Mouse (Mus musculus) regulatory T cell (primary cell): Measurements from ENCODE around the gene Mturn.

ENCODE experiments used
- in situ Hi-C: fragments of 300-600 bp; cut with MboI, MseI; formaldehyde crosslinking; loops from one replicate; pipeline ENCODE4 v1.15.1; 2025; ENCODE audit warnings: high pct_unique_total_duplicates

Mturn gene

DNA sequence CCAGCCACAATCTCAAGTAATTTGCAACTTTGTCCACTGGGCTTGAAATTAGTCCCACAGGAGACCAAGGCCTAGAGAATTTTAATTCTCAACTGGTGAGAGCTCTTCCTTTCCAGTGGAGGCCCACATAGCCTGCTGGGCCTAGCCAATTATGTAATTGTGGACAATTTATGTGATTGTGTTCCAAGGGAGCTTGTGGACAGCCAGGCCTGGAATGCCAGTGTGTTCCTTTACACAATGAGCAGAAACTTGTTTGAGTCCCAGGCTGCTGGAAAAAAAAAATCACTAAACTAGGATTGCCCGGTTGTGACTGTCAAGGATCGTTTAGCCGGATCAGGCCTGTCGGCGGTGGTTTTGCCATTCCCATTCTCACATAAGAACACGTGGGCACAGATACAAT is 11.9 kb downstream of the Mturn start:
- in situ Hi-C loops = no loop called here

- in situ Hi-C loops = no loop called here
Observed at GRCm38 (mm10) chr6:54698691-54699476, 17.5 kb downstream of the Mturn start.

DNA sequence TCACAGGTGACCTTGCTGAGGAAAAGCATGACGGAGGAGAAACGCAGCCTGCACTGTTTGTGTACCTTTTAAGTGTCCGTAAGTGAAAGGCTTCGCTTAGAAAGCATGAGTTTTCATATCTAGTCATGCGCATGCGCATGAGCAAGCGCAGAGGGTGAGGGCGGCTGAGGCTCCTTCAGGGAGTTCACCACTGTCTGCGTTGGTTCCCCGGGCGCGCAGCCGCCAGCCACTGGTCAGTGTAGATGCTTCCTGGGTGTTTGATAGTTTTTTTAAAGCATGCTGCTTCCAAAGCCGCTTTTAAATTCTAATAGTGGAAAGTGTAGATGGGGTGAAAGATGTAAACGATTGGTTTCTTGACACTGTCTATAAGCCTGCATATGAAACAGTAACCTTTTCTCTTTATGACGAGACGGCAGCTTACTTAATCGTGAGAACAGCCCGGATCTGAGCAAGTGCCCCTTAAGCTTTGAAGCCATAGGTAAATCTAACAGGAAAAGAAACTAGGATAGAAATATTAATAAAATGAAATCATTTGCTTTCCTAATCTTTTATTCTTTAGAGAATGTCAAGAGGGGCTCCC is 18.1 kb downstream of the Mturn start:
- in situ Hi-C loops = loop anchor here (10.0 kb wide), 2 partner anchors 185 to 295 kb away; partner anchors contain the start of gene Ggct

- in situ Hi-C loops = loop anchor here (10.0 kb wide), 2 partner anchors 184 to 294 kb away; partner anchors contain the start of gene Ggct
Observed at GRCm38 (mm10) chr6:54700516-54700915, 19.1 kb downstream of the Mturn start.

DNA sequence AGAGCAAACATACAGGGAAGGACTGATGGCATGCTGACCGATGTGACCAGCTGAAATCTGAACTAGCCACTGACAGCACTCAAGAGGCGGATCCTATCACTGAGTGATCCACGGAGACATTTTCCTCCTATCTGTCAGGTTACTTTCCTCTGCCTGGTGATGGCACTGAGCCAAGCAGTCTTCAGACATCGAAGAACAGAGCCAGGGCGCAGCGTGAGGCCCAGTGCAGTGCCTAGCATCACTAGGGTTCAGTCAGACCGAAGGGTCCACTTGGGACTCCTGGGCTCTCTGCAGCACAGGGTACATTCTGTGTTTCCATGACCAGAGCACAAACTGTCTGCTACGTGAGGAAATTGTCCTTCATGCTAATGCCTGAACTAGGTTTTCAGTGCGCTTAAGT is 20.5 kb downstream of the Mturn start:
- in situ Hi-C loops = loop anchor here (10.0 kb wide), 2 partner anchors 183 to 293 kb away; partner anchors contain the start of gene Ggct

DNA sequence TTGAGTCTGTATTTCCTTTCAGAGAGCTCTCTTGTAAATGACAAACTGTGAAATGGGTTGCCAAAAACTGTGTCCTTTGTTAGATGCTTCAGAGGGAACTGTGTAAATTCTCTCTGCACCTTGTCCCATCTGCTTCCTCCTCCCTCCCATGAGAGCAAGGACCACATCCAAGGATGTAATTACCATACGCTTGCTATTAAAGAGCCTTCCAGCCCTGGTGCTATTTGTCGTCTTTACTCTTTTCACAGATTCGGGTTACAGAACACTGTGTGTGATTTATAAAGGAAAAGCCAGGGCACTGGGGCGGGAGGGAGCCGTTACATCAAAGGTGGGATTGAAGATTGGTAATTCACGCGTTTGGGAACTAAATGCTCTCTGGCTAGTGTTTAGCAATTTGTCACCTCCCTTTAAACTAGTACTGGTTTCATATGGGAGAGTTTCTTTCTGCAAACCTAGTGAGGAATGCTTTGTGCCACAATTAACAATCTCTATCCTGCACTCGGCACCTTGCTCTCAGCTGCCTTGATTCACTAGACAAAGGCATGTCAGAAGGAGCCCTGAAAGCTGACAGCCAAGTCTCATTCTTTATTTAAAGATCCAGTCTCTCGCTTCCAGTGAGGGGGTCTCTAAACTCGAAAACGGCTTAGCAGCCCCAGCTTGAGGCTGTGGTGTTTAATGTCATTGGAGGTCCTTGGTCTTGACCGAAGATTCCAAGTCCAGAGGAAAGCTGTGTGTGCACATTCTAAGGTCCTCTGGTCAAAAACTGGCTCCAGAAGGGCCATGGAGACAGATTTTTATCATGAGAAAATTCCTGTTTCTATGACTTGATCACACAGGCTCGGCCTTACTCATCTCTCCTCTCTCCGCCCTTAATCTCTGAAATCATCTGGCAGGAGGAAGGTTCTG is 22.5 kb downstream of the Mturn start:
- in situ Hi-C loops = loop anchor here (10.0 kb wide), 2 partner anchors 181 to 291 kb away; partner anchors contain the start of gene Ggct

- in situ Hi-C loops = loop anchor here (10.0 kb wide), 2 partner anchors 180 to 290 kb away; partner anchors contain the start of gene Ggct
Observed at GRCm38 (mm10) chr6:54704539-54704845, 23.1 kb downstream of the Mturn start.

DNA sequence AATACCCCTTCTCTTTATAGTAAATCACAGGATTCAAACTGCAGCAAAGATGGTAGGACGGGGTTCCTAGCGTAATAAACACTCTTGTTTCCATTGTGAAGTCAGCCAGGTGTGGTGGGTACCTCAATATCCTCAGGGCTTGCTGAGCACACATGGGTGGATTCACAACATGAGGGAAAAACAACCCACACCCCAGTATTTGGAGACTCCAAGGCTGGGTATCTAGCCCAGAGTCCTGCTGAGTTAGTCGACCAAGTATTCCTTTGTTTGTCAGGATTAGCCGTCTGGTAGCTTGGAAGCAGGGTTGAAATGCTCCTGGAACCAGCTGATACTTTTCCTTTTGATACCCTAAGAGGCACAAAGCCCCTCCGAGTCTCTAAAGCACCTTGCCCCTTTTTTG is 23.4 kb downstream of the Mturn start:
- in situ Hi-C loops = loop anchor here (5.0 to 10.0 kb wide), 3 partner anchors 67 to 290 kb away; partner anchors contain the start of gene Ggct

DNA sequence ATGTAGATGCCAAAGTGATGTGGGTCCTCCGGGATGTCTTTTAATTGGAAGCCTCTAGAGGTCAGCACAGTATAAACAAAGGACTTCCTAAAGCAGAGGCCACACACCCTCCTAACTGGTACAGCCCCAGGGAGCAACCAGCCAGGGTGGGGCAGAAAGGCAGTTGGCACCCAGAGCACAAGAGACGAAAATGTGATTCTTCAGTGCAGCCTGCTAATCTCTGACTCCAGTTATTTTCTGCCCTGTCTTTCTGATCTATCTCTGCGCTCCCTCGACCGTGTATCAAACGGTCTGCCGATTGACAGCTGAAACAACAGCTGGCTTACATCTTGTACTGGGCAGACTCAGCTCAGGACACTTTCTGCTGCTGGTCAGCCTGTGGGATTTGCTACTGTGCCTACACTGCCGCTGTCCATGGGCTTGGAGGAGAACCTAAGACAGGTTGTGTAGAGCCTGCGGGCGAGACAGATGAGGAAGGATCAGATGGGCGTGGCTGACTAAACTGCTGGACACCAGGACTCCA is 24.0 kb downstream of the Mturn start:
- in situ Hi-C loops = loop anchor here (5.0 to 10.0 kb wide), 3 partner anchors 67 to 289 kb away; partner anchors contain the start of gene Ggct

GRCm38 (mm10) chr6:54706099-54706498 is 24.7 kb downstream of the Mturn start:
- in situ Hi-C loops = loop anchor here (5.0 to 10.0 kb wide), 3 partner anchors 66 to 289 kb away; partner anchors contain the start of gene Ggct

GRCm38 (mm10) chr6:54706611-54707172 is 25.3 kb downstream of the Mturn start:
- in situ Hi-C loops = loop anchor here (5.0 to 10.0 kb wide), 3 partner anchors 66 to 288 kb away; partner anchors contain the start of gene Ggct

DNA sequence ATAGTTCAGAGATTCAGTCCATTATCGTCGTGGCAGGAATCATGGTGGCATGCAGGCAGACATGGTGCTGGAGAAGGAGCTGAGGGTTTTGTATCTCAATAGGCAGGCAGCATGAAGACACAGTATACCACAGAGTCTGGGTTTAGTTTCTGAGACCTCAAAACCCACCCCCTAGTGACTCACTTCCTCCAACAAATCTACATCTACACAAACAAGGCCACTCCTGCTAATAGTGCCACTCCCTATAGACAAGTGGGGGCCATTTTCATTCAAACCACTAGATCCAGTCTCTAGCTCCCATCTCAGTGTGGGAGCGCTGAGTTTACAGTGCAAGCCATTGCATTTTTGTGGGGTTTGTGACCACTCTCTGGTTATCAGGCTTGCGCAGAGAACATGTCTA is 27.2 kb downstream of the Mturn start:
- in situ Hi-C loops = loop anchor here (5.0 to 10.0 kb wide), 3 partner anchors 64 to 286 kb away; partner anchors contain the start of gene Ggct

- in situ Hi-C loops = no loop called here
Observed at GRCm38 (mm10) chr6:54715697-54716096, 34.3 kb downstream of the Mturn start.

DNA sequence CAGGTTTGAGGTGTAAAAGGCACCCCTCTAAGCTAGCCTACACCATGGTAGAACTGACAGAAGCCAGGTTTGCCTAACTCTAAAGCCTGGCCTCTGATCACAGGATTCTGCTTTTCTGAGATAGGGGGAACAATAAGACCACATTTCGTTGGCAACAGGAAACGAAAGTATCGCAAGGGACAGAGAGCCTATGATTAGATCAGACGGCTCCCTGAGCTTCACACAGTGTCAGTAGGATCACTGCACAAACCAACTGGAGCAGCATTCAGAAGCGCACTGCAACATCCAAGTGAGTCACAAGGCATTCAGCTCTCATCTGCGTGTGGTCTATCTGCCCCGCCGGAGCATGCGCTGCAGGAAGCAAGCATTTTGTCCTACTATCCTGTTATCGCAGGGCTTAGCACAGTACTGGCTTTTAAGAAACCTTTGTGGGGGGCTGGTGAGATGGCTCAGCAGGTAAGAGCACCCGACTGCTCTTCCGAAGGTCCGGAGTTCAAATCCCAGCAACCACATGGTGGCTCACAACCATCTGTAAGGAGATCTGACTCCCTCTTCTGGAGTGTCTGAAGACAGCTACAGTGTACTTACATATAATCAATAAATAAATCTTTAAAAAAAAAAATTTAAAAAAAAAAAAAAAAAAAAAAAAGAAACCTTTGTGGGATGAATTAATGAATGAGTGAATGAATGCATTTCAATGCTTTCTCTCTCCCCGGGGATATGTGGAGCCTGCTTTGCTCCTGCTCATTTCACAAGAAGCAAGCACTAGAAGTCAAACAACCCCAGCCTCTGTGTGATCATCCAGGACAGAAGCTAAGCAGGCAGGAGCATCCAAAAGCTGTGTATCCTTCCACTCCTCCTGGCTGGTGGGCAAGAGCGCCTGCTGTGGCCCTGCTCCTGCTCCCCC is 37.6 kb downstream of the Mturn start:
- in situ Hi-C loops = no loop called here

- in situ Hi-C loops = loop anchor here (5.0 to 10.0 kb wide), 2 partner anchors 93 to 1565 kb away; no protein-coding TSS in a partner anchor
Observed at GRCm38 (mm10) chr6:54719686-54720310, 38.4 kb downstream of the Mturn start.

DNA sequence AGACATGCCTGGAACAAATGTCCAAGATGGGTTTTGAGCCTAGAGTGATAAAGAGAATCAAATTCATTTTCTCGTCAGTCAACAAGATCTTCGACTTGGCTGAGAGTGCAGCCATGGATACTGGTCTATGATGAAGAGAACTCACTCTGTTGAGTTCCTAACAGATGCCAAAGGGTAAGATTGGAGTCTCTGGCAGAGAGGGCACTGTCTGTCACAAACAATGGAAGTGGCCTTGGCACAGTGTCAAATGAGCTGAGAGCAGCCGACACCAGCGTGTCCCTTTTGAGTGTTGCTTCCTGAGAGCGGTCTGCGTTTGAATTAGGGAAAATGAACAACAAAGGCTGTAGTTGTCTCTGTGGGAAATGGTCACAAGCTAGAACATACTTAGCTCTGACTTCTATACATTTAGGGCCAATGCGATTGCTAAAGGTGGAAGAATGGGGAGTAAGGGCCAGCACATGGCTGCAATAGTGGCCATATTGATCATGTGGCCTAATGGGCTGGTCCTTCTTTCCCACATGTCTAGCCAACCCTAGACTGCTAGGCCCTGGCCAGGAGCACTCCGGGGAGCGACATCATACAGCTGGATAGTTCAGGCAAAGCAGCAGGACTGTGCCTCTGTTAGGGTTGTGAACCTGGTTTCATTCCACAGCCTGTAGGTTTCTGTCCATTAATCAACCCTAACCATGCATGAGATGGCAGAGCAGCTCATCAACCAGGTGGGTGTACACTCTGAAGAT is 39.3 kb downstream of the Mturn start:
- in situ Hi-C loops = loop anchor here (5.0 to 10.0 kb wide), 2 partner anchors 92 to 1566 kb away; no protein-coding TSS in a partner anchor

- in situ Hi-C loops = loop anchor here (5.0 to 10.0 kb wide), 2 partner anchors 91 to 1566 kb away; no protein-coding TSS in a partner anchor
Observed at GRCm38 (mm10) chr6:54721252-54721635, 39.8 kb downstream of the Mturn start.

GRCm38 (mm10) chr6:54726309-54726708 is 44.9 kb downstream of the Mturn start:
- in situ Hi-C loops = loop anchor here (10.0 kb wide), 1 partner anchor 1572 kb away; no protein-coding TSS in a partner anchor
